Mouse (Mus musculus) duodenum, adult 2 months (tissue): ENCODE results near the gene Mcm2. TPM values are rescaled to one million over a fixed set of nuclear protein-coding genes. Genes with fewer than 3 reads are reported as not detected.

Experiments used
- polyA plus RNA-seq: library from polyadenylated mRNA; depleted of rRNA; stranded (reverse); fragments of >200 nt; gene quantifications from 2 replicates; pipeline ENCODE4 v1.2.3, GENCODE M21; 2012; ENCODE audit warnings: low replicate concordance; rRNA removed

Mcm2 gene
- 8.9 and 19.6 TPM in 2 replicates for polyA plus RNA-seq

GRCm38 (mm10) chr6:88898534-88899048 is at the start of gene Mcm2:
Mcm2 (minus strand) TSS chr6:88898780.

DNA sequence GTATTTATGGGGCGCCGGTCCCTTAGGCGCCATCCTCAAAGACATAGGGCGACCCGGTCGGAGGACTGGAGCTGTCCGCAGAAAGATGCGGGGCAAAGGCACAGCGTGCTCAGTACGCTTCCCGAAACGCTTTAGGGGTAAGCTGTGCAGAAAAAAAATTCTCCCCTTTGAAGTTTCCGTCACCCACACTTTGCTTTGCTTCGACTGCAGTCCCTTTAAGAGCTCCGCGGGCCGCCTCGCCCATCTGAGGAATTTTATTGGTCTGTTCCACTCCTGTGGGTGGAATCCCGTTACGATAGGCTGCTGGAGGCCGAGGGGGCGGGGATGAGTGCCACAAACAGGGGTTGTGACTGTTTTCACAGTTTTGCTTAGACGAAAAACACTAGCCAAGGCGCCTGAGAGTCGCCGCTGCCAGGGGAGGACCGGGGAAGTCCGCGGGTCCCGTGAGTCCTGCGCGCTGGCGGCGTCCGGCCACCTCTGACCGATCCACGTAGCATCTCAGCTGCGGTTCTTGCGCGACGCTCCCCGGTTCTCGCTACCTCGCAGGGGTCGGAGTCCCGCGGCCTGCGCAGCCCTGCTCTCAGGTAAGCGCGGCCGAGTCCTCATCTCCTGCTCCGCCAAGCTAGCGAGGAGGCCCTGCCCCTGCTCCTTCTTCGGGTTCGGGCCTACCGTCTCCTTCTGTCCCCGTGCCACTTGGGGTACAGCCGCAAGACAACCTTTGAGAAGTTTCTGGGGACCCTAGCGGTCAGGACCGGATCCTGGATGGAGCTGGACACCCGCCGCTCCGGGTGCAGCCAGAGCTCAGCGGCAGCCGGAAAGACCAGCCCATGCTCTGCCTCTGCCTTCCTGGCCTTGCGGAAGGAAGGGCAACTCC is 3.6 kb upstream of the Mcm2 start, which contains the start of gene Tpra1:
Tpra1 (plus strand) TSS at position 305 of the 874 bp plus-strand sequence.

DNA sequence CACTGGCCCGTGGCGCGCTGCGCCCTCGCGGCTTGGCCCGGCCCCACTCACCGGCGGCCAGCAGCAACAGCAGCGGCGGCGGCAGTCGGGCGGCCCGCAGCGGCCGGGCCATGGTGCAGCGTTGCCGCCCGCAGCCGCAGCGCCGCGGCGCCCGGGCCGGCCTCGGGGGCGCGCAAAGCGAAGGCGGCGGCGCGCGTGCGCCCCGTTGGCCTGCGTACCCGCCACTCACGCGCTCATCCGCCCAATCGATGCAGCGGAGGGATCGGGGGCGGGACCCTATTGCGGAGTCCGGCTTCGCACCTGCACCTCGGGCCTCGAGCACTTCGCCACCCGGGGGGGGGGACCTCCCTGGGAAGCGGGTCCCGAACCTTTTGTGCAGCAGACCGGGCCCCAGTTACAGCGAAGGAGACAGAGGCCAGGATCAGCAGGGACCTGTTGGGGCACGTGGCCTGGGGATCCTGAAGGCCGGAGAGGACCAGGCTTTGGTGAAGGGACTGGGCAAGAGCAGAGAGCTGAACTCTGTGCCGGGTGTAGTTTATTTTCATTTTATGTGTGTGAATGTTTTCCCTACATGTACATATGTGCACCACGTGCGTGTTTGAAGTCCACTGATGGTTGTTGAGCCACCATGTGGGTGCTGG is 23.6 kb downstream of the Mcm2 start, which contains the start of gene Podxl2:
Podxl2 (minus strand) TSS at position 177 of the 641 bp plus-strand sequence.

GRCm38 (mm10) chr6:88841781-88842689 is 56.5 kb downstream of the Mcm2 start, which contains the start of gene Abtb1:
Abtb1 (minus strand) TSS chr6:88841984.

Other genes with a start within 250 kb of the Mcm2 start
- gene Mgll, start 174.4 kb downstream of the Mcm2 start, polyA plus RNA-seq, result 23.5 and 41.5 TPM in 2 replicates
- gene Abtb1, start 56.8 kb downstream of the Mcm2 start, polyA plus RNA-seq, result 51.4 and 97.5 TPM in 2 replicates
- gene Podxl2, start 23.7 kb downstream of the Mcm2 start, polyA plus RNA-seq, result 19.7 and 21.8 TPM in 2 replicates
- 148 and 155 TPM in 2 replicates for gene Tpra1, start 3.5 kb upstream of the Mcm2 start, polyA plus RNA-seq